Mouse (Mus musculus) kidney, postnatal 10 days (tissue): ENCODE data around the gene Abhd15.

Experiments used
- DNase-seq: peaks from one replicate; pipeline ENCODE4 v3.0.0; 2021; ENCODE audit warnings: mixed read lengths

Abhd15 gene

GRCm38 (mm10) chr11:77514832-77515636 lies at the start of gene Abhd15:
Abhd15 (plus strand) TSS chr11:77515121.
- peak; percentile 90 for DNase-seq

GRCm38 (mm10) chr11:77466544-77466943 lies 48.4 kb upstream of the Abhd15 start:
- no peak for DNase-seq

- peak; percentile 88 for DNase-seq
Observed at GRCm38 (mm10) chr11:77467157-77467556, 47.8 kb upstream of the Abhd15 start.

- DNase-seq: peak; percentile 87
Observed at GRCm38 (mm10) chr11:77467784-77468183, 47.1 kb upstream of the Abhd15 start.

GRCm38 (mm10) chr11:77468397-77468796 lies 46.5 kb upstream of the Abhd15 start:
- DNase-seq: no peak

GRCm38 (mm10) chr11:77471407-77471806 lies 43.5 kb upstream of the Abhd15 start:
- DNase-seq: no peak

GRCm38 (mm10) chr11:77472775-77473174 lies 42.1 kb upstream of the Abhd15 start:
- no peak for DNase-seq

- DNase-seq: no peak
Observed at GRCm38 (mm10) chr11:77476216-77476615, 38.7 kb upstream of the Abhd15 start.

GRCm38 (mm10) chr11:77476895-77477294 lies 38.0 kb upstream of the Abhd15 start:
- no peak for DNase-seq

GRCm38 (mm10) chr11:77483043-77483442 lies 31.9 kb upstream of the Abhd15 start:
- DNase-seq: no peak

- no peak for DNase-seq
Observed at GRCm38 (mm10) chr11:77483510-77484255, 31.2 kb upstream of the Abhd15 start.

- DNase-seq: no peak
Observed at GRCm38 (mm10) chr11:77485229-77485628, 29.7 kb upstream of the Abhd15 start.

GRCm38 (mm10) chr11:77486798-77487197 lies 28.1 kb upstream of the Abhd15 start:
- peak; percentile 49 for DNase-seq

- DNase-seq: peak; percentile 49
Observed at GRCm38 (mm10) chr11:77488771-77489581, 25.9 kb upstream of the Abhd15 start.

- peak; percentile 89 for DNase-seq
Observed at GRCm38 (mm10) chr11:77489591-77490235, 25.2 kb upstream of the Abhd15 start, which contains the start of gene Ankrd13b. Ankrd13b (minus strand) TSS chr11:77489678.

- no peak for DNase-seq
Observed at GRCm38 (mm10) chr11:77490451-77490850, 24.5 kb upstream of the Abhd15 start.

- DNase-seq: peak; percentile 96
Observed at GRCm38 (mm10) chr11:77491123-77491501, 23.8 kb upstream of the Abhd15 start.

- peak; percentile 86 for DNase-seq
Observed at GRCm38 (mm10) chr11:77491502-77492291, 23.2 kb upstream of the Abhd15 start.

GRCm38 (mm10) chr11:77492311-77492871 lies 22.5 kb upstream of the Abhd15 start:
- peak; percentile 59 for DNase-seq

- DNase-seq: peak; percentile 97
Observed at GRCm38 (mm10) chr11:77492911-77493332, 22.0 kb upstream of the Abhd15 start.
